Mouse (Mus musculus) G1E (cell line): ENCODE measurements at regions not wholly inside any gene's neighbourhood (a gene's known extent, or its start where the extent isn't known, plus 50 kb on each side); places are given as distances from the start of the nearest gene placed in this dataset.

ENCODE experiments used
- CTCF ChIP-seq: IDR thresholded peaks from 2 replicates; pipeline ENCODE4 v1.5.1; 2012; ENCODE audit warnings: low read depth, low read length, inconsistent platforms, mixed read lengths
- GATA1 ChIP-seq: IDR thresholded peaks from 2 replicates; pipeline ENCODE4 v1.6.1; 2012; ENCODE audit warnings: borderline replicate concordance, low read length, inconsistent platforms, mixed read lengths
- GATA2 ChIP-seq: IDR thresholded peaks from 2 replicates; pipeline ENCODE4 v1.6.1; 2012; ENCODE audit warnings: low read depth, low read length, inconsistent platforms, borderline replicate concordance
- POLR2AphosphoS5 ChIP-seq: IDR thresholded peaks from 2 replicates; pipeline ENCODE4 v1.6.1; 2012; ENCODE audit warnings: low read depth, low read length, inconsistent platforms; ENCODE audit not compliant: insufficient replicate concordance
- TAL1 ChIP-seq: conservative IDR thresholded peaks from 2 replicates; pipeline ENCODE4 v1.6.1; 2012; ENCODE audit warnings: low read depth, low read length, inconsistent platforms, mixed read lengths

- TF ChIP-seq CTCF: no peak
- no peak for TF ChIP-seq GATA1
- no peak for TF ChIP-seq TAL1
- no peak for TF ChIP-seq POLR2AphosphoS5
- TF ChIP-seq GATA2: no peak
Measured at GRCm38 (mm10) chr3:21936616-21937015, 139.8 kb upstream of the Tbl1xr1 start.
